Mouse (Mus musculus): Measurements from ENCODE around the gene Crot.
"Not testable (repeated sequence)": the region's sequence is repeated elsewhere in the genome, so short reads cannot be mapped to it uniquely, and the experiment has no call there.

Crot gene

GRCm38 (mm10) chr5:8999108-8999507, 2.0 kb upstream of the Crot start:
- no peak for ATAC-seq (ENCODE audit: insufficient number of reproducible peaks, low FRiP score, low TSS enrichment)

GRCm38 (mm10) chr5:8997513-8997895, 380 bp upstream of the Crot start:
- ATAC-seq (ENCODE audit: insufficient number of reproducible peaks, low FRiP score, low TSS enrichment): peak; percentile 22; the same call in 1 of the 2 replicates

GRCm38 (mm10) chr5:8995966-8996685, 998 bp downstream of the Crot start:
- no peak; the same call in 1 of the 2 replicates for ATAC-seq (ENCODE audit: insufficient number of reproducible peaks, low FRiP score, low TSS enrichment)

DNA sequence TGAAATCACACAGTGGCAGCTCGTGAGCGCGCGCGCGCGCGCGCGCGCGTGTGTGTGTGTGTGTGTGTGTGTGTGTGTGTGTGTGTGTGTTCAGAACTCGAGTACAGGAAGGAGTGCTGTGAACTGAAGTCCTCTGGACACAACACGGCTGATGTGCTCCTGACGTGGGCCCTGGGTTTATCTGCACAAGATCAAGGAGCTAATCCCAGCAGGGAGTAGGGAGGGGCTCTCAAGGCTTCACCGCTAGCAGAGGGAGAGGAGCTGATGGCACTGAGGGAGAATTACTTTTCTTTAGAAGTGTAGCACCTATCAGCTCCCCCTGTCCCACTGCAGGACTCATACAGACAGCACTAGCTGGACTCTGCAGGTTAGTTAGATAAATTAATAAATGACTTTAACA, 5.5 kb downstream of the Crot start:
- no peak for ATAC-seq (ENCODE audit: insufficient number of reproducible peaks, low FRiP score, low TSS enrichment)

DNA sequence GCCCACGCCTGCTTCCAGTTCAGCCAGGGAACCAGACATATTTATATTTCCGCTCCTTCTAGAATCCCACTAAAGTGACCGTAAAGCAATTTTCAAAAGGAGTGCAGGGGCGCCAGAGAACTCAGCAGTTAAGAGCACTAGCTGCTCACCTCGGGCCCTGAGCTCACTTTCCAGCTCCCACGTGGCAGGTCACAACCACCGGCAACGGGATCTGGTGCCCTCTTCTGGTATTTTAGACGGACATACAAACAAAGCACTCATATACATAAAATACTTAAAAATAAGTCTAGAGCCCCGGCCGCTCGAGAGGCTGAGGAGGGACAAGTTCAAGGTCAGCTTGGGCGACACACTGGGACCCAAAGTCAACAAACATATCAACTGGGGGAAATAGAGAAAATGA, 6.6 kb downstream of the Crot start:
- no peak for ATAC-seq (ENCODE audit: insufficient number of reproducible peaks, low FRiP score, low TSS enrichment)

- ATAC-seq (ENCODE audit: insufficient number of reproducible peaks, low FRiP score, low TSS enrichment): no peak
Measured at GRCm38 (mm10) chr5:8987925-8988324, 9.2 kb downstream of the Crot start.

GRCm38 (mm10) chr5:8985470-8985869, 11.7 kb downstream of the Crot start:
- ATAC-seq (ENCODE audit: insufficient number of reproducible peaks, low FRiP score, low TSS enrichment): no peak

- ATAC-seq (ENCODE audit: insufficient number of reproducible peaks, low FRiP score, low TSS enrichment): no peak
Measured at GRCm38 (mm10) chr5:8974721-8975120, 22.4 kb downstream of the Crot start.

- no peak for ATAC-seq (ENCODE audit: insufficient number of reproducible peaks, low FRiP score, low TSS enrichment)
Measured at GRCm38 (mm10) chr5:8972355-8972754, 24.8 kb downstream of the Crot start.

DNA sequence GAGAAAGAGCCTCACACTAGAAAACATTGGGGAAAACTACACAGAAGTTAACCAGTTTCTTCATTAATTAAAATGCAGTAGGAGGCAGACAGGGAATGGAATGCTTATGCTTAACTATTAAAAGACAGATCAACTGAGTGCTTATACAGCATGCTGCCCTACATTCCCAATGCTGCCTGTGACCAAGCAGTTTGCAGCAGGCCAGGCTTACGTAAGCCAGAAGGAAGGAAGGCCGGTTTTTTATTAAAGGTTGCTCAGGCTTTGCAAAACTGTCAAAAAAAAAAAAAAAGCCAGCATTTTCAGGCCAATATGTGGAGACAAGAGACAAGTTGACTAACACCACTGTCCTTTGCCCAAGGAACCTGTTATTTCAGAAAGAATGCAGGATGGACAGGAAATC, 26.4 kb downstream of the Crot start:
- no peak for ATAC-seq (ENCODE audit: insufficient number of reproducible peaks, low FRiP score, low TSS enrichment)

- no peak for ATAC-seq (ENCODE audit: insufficient number of reproducible peaks, low FRiP score, low TSS enrichment)
Measured at GRCm38 (mm10) chr5:8964487-8964886, 32.6 kb downstream of the Crot start.

DNA sequence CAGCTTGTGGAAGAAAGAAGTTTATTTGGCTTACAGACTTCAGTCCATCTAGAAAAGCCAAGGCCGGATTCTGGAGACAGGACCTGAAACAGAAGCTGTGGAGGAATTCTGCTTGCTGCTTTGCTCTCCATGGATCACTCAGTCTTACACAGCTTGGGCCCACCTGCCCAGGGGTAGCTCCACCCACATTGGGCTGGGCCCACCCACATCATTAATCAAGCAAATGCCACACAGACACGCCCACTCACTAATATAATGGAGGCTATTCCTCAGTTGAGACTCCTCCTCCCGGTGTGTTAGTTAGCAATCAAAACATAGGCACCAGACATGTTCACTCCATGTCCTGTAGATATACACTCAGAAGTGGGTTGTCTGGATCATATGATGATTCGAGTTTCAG, 36.6 kb downstream of the Crot start:
- ATAC-seq (ENCODE audit: insufficient number of reproducible peaks, low FRiP score, low TSS enrichment): no peak

DNA sequence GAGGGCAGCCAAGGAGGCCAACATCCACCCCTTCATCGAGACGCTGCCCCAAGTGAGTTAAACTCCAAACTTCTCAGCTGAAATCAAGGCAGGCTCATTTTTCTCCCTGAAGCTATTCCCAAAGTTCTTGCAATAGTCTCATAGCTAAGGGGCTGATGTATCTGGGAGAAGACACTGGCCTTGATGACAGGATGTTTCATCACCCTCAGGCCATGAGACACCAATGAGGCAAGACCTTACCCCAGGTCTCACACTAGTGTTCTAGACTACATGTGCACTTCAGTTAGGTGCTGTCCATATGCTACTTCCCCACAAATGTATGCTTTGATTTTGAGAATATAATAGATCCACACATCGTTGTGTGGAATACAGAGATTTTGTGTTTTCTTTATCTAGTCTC, 41.6 kb downstream of the Crot start:
- ATAC-seq (ENCODE audit: insufficient number of reproducible peaks, low FRiP score, low TSS enrichment): no peak

DNA sequence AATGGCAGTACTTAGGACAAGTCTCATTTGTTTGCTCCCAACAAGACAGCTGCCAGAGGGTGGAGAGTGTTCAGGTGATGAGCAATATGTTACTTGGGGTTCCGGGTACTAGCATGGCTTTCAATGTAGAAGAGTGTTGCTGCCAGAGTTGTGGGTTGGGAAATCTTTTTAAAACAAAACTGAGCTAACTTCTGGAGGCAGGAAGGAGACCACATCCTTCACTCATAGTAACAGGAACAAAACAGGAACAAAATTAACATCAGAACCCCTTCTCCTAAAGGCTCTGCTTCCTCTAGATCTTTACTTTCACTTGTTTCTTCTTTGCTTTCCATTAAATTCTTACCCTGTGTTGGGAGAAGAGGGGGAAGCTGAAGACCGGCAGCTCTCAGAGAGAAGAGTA, 43.5 kb downstream of the Crot start:
- ATAC-seq (ENCODE audit: insufficient number of reproducible peaks, low FRiP score, low TSS enrichment): no peak

DNA sequence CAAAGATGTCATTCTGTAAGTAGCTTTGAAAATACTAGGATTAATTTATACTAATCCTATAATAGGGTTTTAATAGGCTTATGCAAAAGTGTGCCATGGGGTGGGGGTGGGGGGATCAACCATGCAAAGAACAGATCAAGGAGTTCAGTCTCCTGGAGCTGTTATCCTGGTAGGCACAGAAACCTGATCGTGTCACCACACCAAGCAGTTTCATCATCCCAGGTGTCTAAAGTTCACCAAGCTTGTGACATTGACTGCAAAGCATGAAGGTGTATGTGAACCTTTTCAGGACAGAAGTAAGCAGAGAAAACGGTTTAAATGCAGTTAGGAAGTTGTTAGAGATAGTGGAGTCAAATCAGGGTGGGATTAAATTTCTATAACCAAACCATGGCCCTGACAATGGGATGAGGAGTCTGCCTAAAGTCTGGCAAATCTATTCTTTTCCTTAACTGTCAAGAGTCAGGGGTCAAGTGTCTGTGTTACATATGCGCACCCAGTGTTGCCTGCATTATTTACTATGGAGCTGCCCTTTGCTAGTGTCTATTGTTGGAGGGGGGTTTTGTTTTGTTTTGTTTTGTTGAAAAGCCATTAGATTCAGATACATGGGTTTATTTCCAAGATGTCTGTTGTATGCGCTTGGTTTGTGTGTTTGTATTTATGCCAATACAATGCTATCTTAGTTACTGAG, 49.6 kb downstream of the Crot start:
- no peak for ATAC-seq (ENCODE audit: insufficient number of reproducible peaks, low FRiP score, low TSS enrichment)

- no peak for ATAC-seq (ENCODE audit: insufficient number of reproducible peaks, low FRiP score, low TSS enrichment)
Measured at GRCm38 (mm10) chr5:8943836-8944235, 53.3 kb downstream of the Crot start.

- not testable (repeated sequence) for ATAC-seq (ENCODE audit: insufficient number of reproducible peaks, low FRiP score, low TSS enrichment)
Measured at GRCm38 (mm10) chr5:8941266-8941665, 55.9 kb downstream of the Crot start.

DNA sequence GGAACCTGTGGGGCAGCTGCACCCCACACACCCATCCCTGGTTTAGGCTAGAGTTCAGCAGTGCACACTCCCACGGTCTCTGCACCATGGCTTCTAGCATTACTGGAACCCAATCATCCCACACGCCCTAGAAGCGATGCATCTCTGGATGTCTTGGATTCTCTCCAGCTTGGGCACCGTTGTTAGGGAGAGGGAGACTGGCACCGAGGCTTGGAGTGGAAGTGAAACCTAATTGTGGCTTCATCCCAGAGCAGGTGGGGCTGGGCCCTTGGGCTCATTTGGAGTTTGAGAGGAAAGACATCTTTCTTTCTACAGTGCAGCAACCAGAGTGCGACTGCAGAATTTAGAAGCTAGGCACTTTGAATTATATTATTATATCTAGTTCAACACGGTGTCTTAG, 59.2 kb downstream of the Crot start:
- no peak for ATAC-seq (ENCODE audit: insufficient number of reproducible peaks, low FRiP score, low TSS enrichment)

GRCm38 (mm10) chr5:8928440-8928839, 68.7 kb downstream of the Crot start:
- no peak for ATAC-seq (ENCODE audit: insufficient number of reproducible peaks, low FRiP score, low TSS enrichment)

- ATAC-seq (ENCODE audit: insufficient number of reproducible peaks, low FRiP score, low TSS enrichment): no peak
Measured at GRCm38 (mm10) chr5:8917069-8917468, 80.1 kb downstream of the Crot start.

DNA sequence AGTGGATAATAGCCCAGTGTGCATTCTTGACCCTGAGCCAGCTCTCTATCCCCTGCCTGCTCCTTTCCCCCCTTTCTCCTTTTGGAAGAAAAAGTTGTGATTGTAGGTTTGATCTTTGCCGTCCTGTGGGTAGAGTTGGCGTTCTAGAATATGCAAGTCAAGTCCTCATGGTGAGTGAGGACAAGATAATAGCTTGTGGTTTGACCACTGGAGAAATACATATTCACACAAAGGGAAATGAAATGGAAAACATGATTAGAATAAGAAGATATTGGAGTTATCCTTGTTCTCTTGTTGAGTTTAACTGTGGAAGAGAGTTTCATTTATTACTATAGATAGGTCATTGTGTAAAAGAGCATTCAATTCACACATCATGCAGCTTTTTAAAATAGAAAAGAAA, 80.7 kb downstream of the Crot start:
- ATAC-seq (ENCODE audit: insufficient number of reproducible peaks, low FRiP score, low TSS enrichment): no peak
